Mouse (Mus musculus) lung, postnatal 0 days (tissue): ENCODE measurements at regions not wholly inside any gene's neighbourhood (a gene's known extent, or its start where the extent isn't known, plus 50 kb on each side); places are given as distances from the start of the nearest gene placed in this dataset.

Experiments
- CTCF ChIP-seq: IDR thresholded peaks from 2 replicates; pipeline ENCODE4 v1.5.1; 2016; ENCODE audit warnings: antibody characterized with exemption, mild to moderate bottlenecking
- EP300 ChIP-seq: IDR thresholded peaks from 2 replicates; pipeline ENCODE4 v1.6.1; 2016; ENCODE audit warnings: antibody characterized with exemption, mild to moderate bottlenecking, control low read depth

GRCm38 (mm10) chr5:44383049-44383448 lies 156.6 kb upstream of the Tapt1 start:
- TF ChIP-seq CTCF: no peak
- no peak for TF ChIP-seq EP300
